Mouse (Mus musculus): ENCODE measurements around the gene C1qbp. TPM values are rescaled to one million over a fixed set of nuclear protein-coding genes. Genes with fewer than 3 reads are reported as not detected.

Gene C1qbp
- 85.9 TPM for polyA plus RNA-seq (2017; shearing (Covaris generic))

DNA sequence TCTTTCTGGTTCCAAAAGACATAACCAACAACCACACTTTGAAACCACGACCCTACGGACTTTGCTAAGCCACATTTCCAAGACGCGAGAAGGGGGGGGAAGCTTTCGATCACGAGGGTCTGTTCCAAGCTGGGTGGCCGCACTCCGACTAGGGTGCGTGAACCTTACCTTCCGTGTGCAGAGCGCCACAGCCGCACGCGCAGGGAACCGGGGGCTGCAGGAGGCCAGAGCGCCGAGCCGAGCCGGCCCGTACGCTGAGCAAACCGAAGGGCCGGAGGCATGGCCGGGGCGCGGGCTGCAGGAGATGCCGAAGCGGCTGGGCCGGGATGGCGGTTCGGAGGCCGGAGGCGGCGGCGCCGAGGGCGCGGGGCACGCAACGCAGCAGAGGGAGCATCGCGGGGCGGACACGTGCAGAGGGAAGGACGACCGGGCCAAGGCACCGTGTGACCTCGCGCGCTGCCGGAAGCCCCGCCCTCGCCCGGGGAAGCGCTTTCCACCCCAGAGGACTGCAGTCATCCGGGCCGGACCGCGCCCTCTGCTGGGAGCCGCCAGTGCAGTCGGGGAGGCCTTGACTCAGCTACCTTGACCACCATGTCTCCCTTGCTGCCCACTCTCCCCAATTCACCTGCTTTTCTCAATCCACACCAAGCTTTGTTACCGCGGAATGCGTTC is at the start of gene C1qbp:
Gene C1qbp (minus strand): TSS at position 470 of the 672 bp plus-strand sequence.

DNA sequence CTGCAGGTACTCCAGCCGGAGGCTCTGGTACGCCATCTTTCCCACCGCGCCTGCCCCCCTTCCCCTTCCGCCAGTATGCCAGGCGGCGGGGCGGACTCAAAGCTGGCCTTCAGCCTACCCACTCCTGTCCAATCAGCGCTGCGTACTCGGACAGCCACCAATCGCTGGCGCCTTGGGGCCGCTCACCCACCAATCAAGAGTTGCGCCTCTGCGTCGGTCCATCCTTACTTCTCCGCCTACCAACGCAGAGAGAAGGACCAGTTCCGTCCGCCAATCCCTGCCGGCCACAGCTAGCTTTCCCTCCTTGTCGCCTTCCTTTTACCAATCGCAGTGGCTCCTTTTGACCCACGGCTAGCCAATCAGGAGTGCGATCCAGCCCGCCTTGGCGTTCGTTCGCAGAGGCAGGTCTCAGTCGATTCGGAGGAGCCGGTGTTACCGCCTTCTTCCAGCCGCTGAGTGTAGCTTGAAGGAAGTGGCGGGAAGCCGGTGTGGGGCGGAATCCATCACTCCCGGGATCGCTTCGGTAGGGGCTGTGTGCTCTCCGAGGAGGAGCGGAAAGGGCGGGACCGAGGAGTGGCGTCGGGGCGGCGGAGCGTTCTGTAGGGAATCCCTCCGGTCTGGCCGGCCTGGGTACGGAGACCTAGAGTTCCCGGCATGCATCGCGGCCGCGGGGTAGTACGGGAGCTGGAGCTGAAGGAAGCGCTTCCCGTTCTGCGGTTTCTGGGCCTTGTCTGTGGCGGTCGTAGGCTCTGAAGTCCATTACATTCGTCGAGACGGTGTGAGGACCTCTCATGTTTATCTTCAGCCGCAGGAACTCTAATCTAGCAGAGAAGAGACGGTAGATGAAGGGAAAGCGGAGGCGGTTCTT is 36.6 kb upstream of the C1qbp start, which contains the start of the genes Mis12 and Derl2:
Gene Mis12 (plus strand): TSS at position 411 of the 868 bp plus-strand sequence.
Gene Derl2 (minus strand): TSS at position 641 of the 868 bp plus-strand sequence.

DNA sequence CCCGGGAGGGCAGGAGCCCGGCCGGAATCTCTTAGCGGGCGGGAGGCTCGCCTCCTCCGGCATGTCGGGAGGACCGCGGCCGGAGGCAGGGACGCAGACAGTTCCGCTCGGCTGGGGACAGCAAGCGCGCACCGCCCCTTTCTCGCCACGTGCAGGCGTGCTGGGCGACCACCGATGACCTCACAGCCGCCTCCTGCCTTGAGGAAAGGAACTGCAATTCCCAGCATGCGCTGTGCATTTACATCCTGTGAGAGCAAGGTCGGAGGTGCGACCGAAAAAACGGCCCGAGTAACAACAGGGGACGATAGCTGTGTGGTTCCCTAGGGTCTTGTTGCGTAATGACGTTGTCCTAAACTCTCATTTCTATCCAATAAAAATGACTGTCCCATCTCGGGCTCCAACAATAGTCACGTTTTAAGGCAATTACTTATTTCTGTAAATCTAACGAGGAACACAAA is 21.5 kb upstream of the C1qbp start, which contains the start of gene Dhx33:
Gene Dhx33 (minus strand): TSS at position 122 of the 458 bp plus-strand sequence.

DNA sequence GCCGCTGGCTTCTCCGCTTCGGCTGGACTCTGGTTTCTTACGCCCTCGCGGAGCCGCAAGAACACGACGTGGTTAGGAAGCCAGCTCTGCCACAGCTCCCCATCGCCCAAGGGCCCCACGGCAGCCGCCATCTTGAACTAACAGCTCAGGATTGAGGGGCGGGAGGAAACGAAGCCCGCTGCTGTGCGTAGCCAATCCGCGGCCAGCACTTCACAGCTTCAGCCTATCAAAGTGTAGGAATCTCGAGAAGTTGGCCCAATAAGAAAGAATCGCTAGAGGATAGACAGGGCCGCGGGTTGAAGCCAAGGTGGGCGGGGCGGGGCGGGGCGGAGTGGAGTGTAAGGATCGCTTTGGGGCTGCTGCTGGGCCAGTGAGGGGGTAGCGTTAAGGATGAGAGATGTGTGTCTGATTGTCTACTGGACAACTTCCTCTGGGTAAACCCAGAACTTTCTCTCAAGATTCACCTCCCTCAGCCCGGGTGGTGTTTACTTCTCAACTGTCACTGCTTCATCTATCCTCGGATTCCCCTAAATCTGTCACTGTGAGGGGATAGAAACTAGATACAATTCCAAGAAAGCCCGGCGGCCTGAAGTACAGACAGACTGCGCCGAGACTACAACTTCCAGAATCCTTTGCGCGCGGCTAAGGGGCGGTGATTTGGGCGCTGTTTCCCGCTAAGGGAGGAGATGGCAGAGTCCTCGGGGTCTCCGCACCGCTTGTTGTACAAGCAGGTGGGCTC is 12.8 kb downstream of the C1qbp start, which contains the start of the genes Nup88 and Rpain:
Gene Nup88 (minus strand): TSS at position 153 of the 739 bp plus-strand sequence.
Gene Rpain (plus strand): TSS at position 393 of the 739 bp plus-strand sequence.

Other genes with a start within 250 kb of the C1qbp start
- 4.5 TPM for gene Zfp3, start 218.8 kb downstream of the C1qbp start, polyA plus RNA-seq (2017; shearing (Covaris generic))
- 0.37 TPM for gene Scimp, start 170.4 kb downstream of the C1qbp start, polyA plus RNA-seq (2017; shearing (Covaris generic))
- gene Rabep1, start 138.2 kb downstream of the C1qbp start, polyA plus RNA-seq (2017; shearing (Covaris generic)): 74.0 TPM
- 93.9 TPM for gene Nup88, start 13.1 kb downstream of the C1qbp start, polyA plus RNA-seq (2017; shearing (Covaris generic))
- 67.0 TPM for gene Rpain, start 12.8 kb downstream of the C1qbp start, polyA plus RNA-seq (2017; shearing (Covaris generic))
- 18.3 TPM for gene Dhx33, start 21.4 kb upstream of the C1qbp start, polyA plus RNA-seq (2017; shearing (Covaris generic))
- 24.0 TPM for gene Mis12, start 36.6 kb upstream of the C1qbp start, polyA plus RNA-seq (2017; shearing (Covaris generic))
- gene Derl2, start 36.8 kb upstream of the C1qbp start, polyA plus RNA-seq (2017; shearing (Covaris generic)): 46.5 TPM
- 6.2 TPM for gene 6330403K07Rik, start 50.5 kb upstream of the C1qbp start, polyA plus RNA-seq (2017; shearing (Covaris generic))
- gene Nlrp1a, start 161.7 kb upstream of the C1qbp start, polyA plus RNA-seq (2017; shearing (Covaris generic)): 0.10 TPM
- 1.8 TPM for gene Nlrp1b, start 247.7 kb upstream of the C1qbp start, polyA plus RNA-seq (2017; shearing (Covaris generic))